Mouse (Mus musculus) hindbrain, embryonic 14.5 days (tissue): ENCODE results near the gene Upp1. TPM values are rescaled to one million over a fixed set of nuclear protein-coding genes. Genes with fewer than 3 reads are reported as not detected.
"Not testable (repeated sequence)": the region's sequence is repeated elsewhere in the genome, so short reads cannot be mapped to it uniquely, and the experiment has no call there.

ENCODE experiments used
- ATAC-seq: fragments of 200-750 bp; cut with Nextera tagmentation; 2 replicates; pipeline ENCODE4 v1.8.0; 2017; ENCODE audit warnings: moderate number of reproducible peaks, mild to moderate bottlenecking, moderate TSS enrichment, moderate library complexity; ENCODE audit not compliant: low FRiP score
- DNase-seq: peaks from one replicate; pipeline ENCODE4 v3.0.0-alpha.2; 2015; ENCODE audit warnings: low spot score
- H3K27ac ChIP-seq: fragments of 300-500 bp; sonication (generic); 2 replicates; pipeline ENCODE4 v1.5.1; 2014; ENCODE audit warnings: mild to moderate bottlenecking, moderate library complexity
- H3K27me3 ChIP-seq: fragments of 300-500 bp; sonication (generic); 2 replicates; pipeline ENCODE4 v1.6.1; 2014; ENCODE audit warnings: mild to moderate bottlenecking, low read length, mixed read lengths; ENCODE audit not compliant: control insufficient read depth, insufficient read depth
- H3K36me3 ChIP-seq: fragments of 300-500 bp; sonication (generic); replicated peaks from 2 replicates; pipeline ENCODE4 v1.6.1; 2014; ENCODE audit not compliant: control insufficient read depth, insufficient read depth
- H3K4me1 ChIP-seq: fragments of 300-500 bp; sonication (generic); replicated peaks from 2 replicates; pipeline ENCODE4 v1.6.1; 2014; ENCODE audit warnings: antibody characterized with exemption, low read length, mixed read lengths; ENCODE audit not compliant: control insufficient read depth, insufficient read depth
- H3K4me2 ChIP-seq: fragments of 300-500 bp; sonication (generic); replicated peaks from 2 replicates; pipeline ENCODE4 v1.6.1; 2014; ENCODE audit warnings: mild to moderate bottlenecking, moderate library complexity
- H3K4me3 ChIP-seq: fragments of 300-500 bp; sonication (generic); replicated peaks from 2 replicates; pipeline ENCODE4 v1.5.1; 2014; ENCODE audit warnings: mild to moderate bottlenecking, low read length
- H3K9ac ChIP-seq: fragments of 300-500 bp; sonication (generic); 2 replicates; pipeline ENCODE4 v1.6.1; 2014
- H3K9me3 ChIP-seq: fragments of 300-500 bp; sonication (generic); 2 replicates; pipeline ENCODE4 v1.6.1; 2016; ENCODE audit warnings: low read length; ENCODE audit not compliant: control insufficient read depth
- WGBS: fragments of 180-500 bp; shearing (Covaris S2); extraction: QIAGEN DNeasy Blood & Tissue Kit; methylation state at CpG from one replicate; pipeline ENCODE4 v1.1.7; 2014; 5-methylcytosine and 5-hydroxymethylcytosine counted together
- polyA plus RNA-seq: library from polyadenylated mRNA; unstranded; fragments of >200 nt; fragmentation: Nextera tagmentation; extraction: Ambion mirVana; gene quantifications from 2 replicates; pipeline ENCODE4 v1.2.1, GENCODE M21; 2014

Gene Upp1
- polyA plus RNA-seq, 1 experiment from 2014 or later: 5.1 TPM

DNA sequence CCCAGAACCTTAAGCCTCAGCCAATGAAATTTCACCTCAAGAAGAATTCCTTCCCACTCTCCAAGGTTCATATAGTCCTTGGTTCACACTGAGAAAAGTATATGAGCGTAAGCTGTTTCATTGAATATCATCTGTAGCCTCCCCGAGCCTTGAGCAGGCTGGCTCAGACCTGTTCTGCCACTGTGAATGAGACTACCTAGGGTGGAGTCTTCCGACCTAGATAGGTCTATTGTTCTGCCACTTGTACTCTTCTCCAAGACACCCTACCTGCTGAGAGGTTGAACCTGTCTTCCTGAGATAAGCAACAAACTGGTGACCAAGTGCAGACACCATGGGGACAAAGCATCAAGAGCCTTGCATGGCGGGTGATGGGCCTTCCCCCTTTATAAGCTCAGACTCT, 28.2 kb downstream of the Upp1 start:
- Histone ChIP-seq H3K9ac (no peak overlapping the region), H3K4me1 (no peaks in the 10 kb centered on the region), H3K4me3 (no peak overlapping the region), H3K36me3 (no peaks in the 10 kb centered on the region), H3K27ac (no peak overlapping the region), H3K27me3 (no peaks in the 10 kb centered on the region), H3K9me3 (no peaks in the 10 kb centered on the region), H3K4me2 (no peak overlapping the region)
- WGBS: 95% methylated on average over 4 of the region's 4 CpGs
- ATAC-seq (no peak), DNase-seq (no peak)

DNA sequence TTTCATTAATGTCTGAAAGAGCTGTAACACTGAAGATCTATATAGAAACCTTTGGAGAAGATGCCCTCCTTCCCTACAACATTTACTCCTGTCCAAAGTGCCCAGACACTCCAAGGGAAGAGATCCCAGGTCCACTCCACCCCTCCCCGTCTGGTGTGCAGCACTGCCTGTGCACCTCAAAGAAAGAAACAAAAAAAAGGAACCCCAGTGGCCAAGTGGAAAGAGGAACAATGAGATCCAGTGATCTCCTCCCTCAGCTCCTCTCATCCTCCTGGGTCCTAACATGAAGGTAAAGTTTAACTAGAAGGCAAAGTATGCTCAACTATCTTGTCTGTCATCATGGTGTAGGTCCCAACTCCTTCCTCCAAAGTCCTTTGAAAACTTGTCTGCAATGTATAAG, 28.8 kb downstream of the Upp1 start:
- H3K9ac ChIP-seq: no peak overlapping the region
- no peaks in the 10 kb centered on the region for H3K36me3 ChIP-seq
- ATAC-seq (no peak), DNase-seq (no peak)
- H3K9me3 ChIP-seq: no peaks in the 10 kb centered on the region
- no peak overlapping the region for H3K27ac ChIP-seq
- H3K27me3 ChIP-seq: no peaks in the 10 kb centered on the region
- H3K4me3 ChIP-seq: no peak overlapping the region
- WGBS: 90% methylated on average over 1 of the region's 1 CpGs
- no peak overlapping the region for H3K4me2 ChIP-seq
- H3K4me1 ChIP-seq: no peaks in the 10 kb centered on the region

DNA sequence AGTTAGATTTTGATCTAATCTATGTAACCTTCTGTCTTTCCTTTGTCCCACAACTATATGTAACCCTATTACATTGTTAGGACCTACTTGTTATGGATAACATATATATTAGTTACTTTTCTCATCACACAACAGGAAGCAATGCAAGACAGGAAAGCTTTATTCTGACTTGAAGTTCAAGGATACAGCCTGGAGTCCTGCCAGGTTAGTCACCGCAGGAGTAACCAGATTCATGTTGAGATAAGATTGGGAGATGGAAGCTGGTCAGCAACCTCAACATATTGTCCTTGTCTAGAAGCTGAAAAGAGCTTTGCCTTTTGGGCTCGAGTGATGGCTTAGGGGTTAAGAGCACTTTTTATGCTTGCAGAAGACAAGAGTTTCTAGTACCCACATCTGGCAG, 30.3 kb downstream of the Upp1 start:
- Histone ChIP-seq H3K4me1 (no peaks in the 10 kb centered on the region), H3K9ac (no peak overlapping the region), H3K36me3 (no peaks in the 10 kb centered on the region), H3K27me3 (no peaks in the 10 kb centered on the region), H3K27ac (no peak overlapping the region), H3K4me3 (no peak overlapping the region), H3K9me3 (no peaks in the 10 kb centered on the region), H3K4me2 (no peak overlapping the region)
- DNase-seq: no peak
- 92% methylated on average over 2 of the region's 2 CpGs for WGBS
- no peak for ATAC-seq

DNA sequence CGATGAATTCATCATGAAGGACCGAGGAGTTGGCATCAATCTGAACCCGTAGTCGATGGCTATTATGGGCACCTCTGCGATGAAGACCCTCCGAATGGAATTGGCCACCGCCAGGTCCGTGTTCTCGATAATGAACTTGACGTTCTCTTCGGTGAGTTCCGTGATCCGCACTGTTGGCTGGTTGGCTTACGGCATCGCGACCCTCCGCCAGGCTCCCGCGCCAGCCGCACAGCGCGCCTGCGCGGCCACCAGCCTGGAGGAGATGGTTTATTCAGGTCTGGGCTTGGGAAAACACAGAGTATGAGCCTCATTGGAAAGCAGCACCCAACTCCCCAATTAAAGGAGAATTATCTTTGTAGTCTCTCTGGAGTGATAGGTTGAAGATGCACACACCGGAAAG, 32.5 kb downstream of the Upp1 start:
- ATAC-seq, H3K9ac ChIP-seq, H3K27me3 ChIP-seq, H3K4me2 ChIP-seq, DNase-seq, H3K27ac ChIP-seq, H3K36me3 ChIP-seq, H3K4me1 ChIP-seq, H3K4me3 ChIP-seq, H3K9me3 ChIP-seq: not testable (repeated sequence)
- 87% methylated on average over 25 of the region's 25 CpGs for WGBS

DNA sequence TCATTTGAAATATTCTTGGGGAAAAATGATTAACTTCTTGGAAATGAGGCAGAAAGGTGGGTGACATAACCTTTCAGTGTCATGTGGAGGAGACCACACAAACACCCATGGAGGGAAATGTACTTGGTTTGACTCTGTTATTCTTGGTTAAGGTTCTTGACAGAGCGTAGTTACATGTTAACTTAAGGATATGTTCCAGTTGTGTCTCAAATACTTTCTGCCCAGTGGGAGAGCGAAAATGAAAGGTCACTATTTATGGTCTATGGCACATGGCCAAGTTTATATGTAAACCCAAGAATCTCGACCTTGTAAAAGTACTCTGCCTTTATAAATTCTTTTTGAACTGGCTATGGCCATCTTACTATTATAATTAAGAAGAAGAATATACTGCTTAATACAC, 42.0 kb downstream of the Upp1 start:
- no peak for ATAC-seq
- no peak overlapping the region for H3K9ac ChIP-seq
- H3K4me1 ChIP-seq: no peaks in the 10 kb centered on the region
- no peak overlapping the region for H3K4me2 ChIP-seq
- no peak for DNase-seq
- H3K27me3 ChIP-seq: no peaks in the 10 kb centered on the region
- 81% methylated on average over 3 of the region's 3 CpGs for WGBS
- H3K27ac ChIP-seq: no peak overlapping the region
- H3K4me3 ChIP-seq: no peak overlapping the region
- H3K9me3 ChIP-seq: no peaks in the 10 kb centered on the region
- no peaks in the 10 kb centered on the region for H3K36me3 ChIP-seq

DNA sequence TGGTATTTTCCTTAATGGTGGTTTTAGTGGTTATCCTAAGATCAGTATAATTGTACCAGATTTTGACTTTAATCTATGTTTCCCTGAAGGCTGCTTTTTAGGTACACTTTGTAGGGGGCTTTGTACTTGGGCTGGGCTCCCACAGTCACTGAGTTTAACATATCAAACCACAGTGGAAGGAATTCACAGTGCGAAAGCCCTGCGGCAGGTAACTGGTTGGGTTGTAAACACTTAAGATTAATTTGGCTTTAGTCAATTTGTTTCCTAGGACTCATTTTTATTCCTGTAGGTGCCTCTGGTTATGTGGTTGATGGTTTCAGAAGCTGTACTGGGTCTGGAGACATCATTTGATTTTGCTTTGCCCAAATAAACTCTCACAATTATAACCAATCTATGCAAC, 49.4 kb downstream of the Upp1 start:
- WGBS: 96% methylated on average over 2 of the region's 2 CpGs
- ATAC-seq: no peak
- Histone ChIP-seq H3K27me3 (no peaks in the 10 kb centered on the region), H3K9me3 (no peaks in the 10 kb centered on the region), H3K27ac (no peak overlapping the region), H3K9ac (no peak overlapping the region), H3K4me3 (no peak overlapping the region), H3K4me1 (no peaks in the 10 kb centered on the region), H3K4me2 (no peak overlapping the region), H3K36me3 (no peaks in the 10 kb centered on the region)
- no peak for DNase-seq

DNA sequence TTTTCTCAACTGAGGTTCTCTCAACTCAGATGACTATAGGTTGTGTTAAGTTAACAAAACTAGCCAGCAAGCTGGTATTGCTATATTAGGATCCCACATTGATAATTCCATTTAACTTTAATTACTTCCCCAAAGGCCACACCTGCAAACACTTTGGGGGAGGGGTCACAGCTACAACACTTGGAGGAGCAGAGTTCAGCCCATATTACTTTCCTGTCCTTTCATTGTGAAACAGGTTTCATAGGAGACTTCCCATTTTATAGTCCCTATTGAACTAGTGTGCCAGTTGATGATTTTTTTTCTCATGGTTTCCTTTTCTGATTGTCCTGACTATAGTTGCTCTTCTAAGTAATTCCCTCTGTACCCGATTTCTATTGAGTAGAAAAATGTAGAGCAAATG, 63.6 kb downstream of the Upp1 start:
- 92% methylated on average over 1 of the region's 1 CpGs for WGBS

More for the DNA sequence above, 63.6 kb downstream of the Upp1 start:
- ATAC-seq (no peak), DNase-seq (no peak)
- no peak overlapping the region for H3K4me3 ChIP-seq
- no peaks in the 10 kb centered on the region for H3K27me3 ChIP-seq
- H3K4me1 ChIP-seq: no peaks in the 10 kb centered on the region
- H3K9me3 ChIP-seq: no peaks in the 10 kb centered on the region
- H3K4me2 ChIP-seq: no peak overlapping the region
- no peaks in the 10 kb centered on the region for H3K36me3 ChIP-seq
- no peak overlapping the region for H3K9ac ChIP-seq
- no peak overlapping the region for H3K27ac ChIP-seq

Other genes starting within 250 kb of the Upp1 start
- 0.03 and 0.31 TPM in 2 replicates for gene Pkd1l1, start 144.8 kb upstream of the Upp1 start, polyA plus RNA-seq
- 10.2 and 12.7 TPM in 2 replicates for gene Hus1, start 106.9 kb upstream of the Upp1 start, polyA plus RNA-seq
- gene Gm11992, start 69.5 kb upstream of the Upp1 start, polyA plus RNA-seq: 3.0 and 3.1 TPM in 2 replicates
- gene Sun3, start 69.1 kb upstream of the Upp1 start, polyA plus RNA-seq: 0.23 and 0.33 TPM in 2 replicates
- gene Abca13, start 73.8 kb downstream of the Upp1 start, polyA plus RNA-seq: 0.03 and 0.04 TPM in 2 replicates